Mouse (Mus musculus) liver, embryonic 12.5 days (tissue): ENCODE measurements around the gene Mrps17. TPM values are rescaled to one million over a fixed set of nuclear protein-coding genes. Genes with fewer than 3 reads are reported as not detected.
A peak's percentile ranks its signal among the peaks of the same experiment; 100 is the strongest.

Experiments used
- ATAC-seq: fragments of 200-750 bp; cut with Nextera tagmentation; 2 replicates; pipeline ENCODE4 v1.8.0; 2017; ENCODE audit warnings: moderate number of reproducible peaks, mild to moderate bottlenecking, moderate library complexity
- H3K27ac ChIP-seq: fragments of 300-500 bp; sonication (generic); 2 replicates; pipeline ENCODE4 v1.5.1; 2016; ENCODE audit warnings: mild to moderate bottlenecking
- H3K27me3 ChIP-seq: fragments of 300-500 bp; sonication (generic); replicated peaks from 2 replicates; pipeline ENCODE4 v1.6.1; 2016; ENCODE audit warnings: mild to moderate bottlenecking, moderate library complexity
- H3K36me3 ChIP-seq: fragments of 300-500 bp; sonication (generic); 2 replicates; pipeline ENCODE4 v1.6.1; 2016; ENCODE audit warnings: mild to moderate bottlenecking, moderate library complexity
- H3K4me1 ChIP-seq: fragments of 300-500 bp; sonication (generic); 2 replicates; pipeline ENCODE4 v1.6.1; 2016
- H3K4me2 ChIP-seq: fragments of 300-500 bp; sonication (generic); 2 replicates; pipeline ENCODE4 v1.6.1; 2016; ENCODE audit warnings: mild to moderate bottlenecking, moderate library complexity
- H3K4me3 ChIP-seq: fragments of 300-500 bp; sonication (generic); 2 replicates; pipeline ENCODE4 v1.5.1; 2016; ENCODE audit warnings: mild to moderate bottlenecking, moderate library complexity
- H3K9ac ChIP-seq: fragments of 300-500 bp; sonication (generic); 2 replicates; pipeline ENCODE4 v1.6.1; 2016; ENCODE audit warnings: mild to moderate bottlenecking, moderate library complexity
- H3K9me3 ChIP-seq: fragments of 300-500 bp; sonication (generic); replicated peaks from 2 replicates; pipeline ENCODE4 v1.6.1; 2016; ENCODE audit warnings: mild to moderate bottlenecking, moderate library complexity
- WGBS: fragments of 180-500 bp; shearing (Covaris S2); methylation state at CpG from one replicate; pipeline ENCODE4 v1.1.7; 2016; ENCODE audit not compliant: insufficient replicate concordance; 5-methylcytosine and 5-hydroxymethylcytosine counted together
- polyA plus RNA-seq: library from polyadenylated mRNA; unstranded; fragments of >200 nt; fragmentation: Nextera tagmentation; extraction: Ambion mirVana; gene quantifications from 2 replicates; pipeline ENCODE4 v1.2.1, GENCODE M21; 2016

Gene Mrps17
- polyA plus RNA-seq, 1 experiment from 2014 or later: 145 TPM

GRCm38 (mm10) chr5:129717016-129717415, 1.7 kb downstream of the Mrps17 start:
- Histone ChIP-seq H3K9me3 (no peaks in the 10 kb centered on the region), H3K4me3 (0 out of 2 replicates have a peak overlapping the region, but pooled peaks have one; percentile 86), H3K36me3 (peaks cover 43% of the 10 kb centered on the region), H3K4me1 (peaks cover 22% of the 10 kb centered on the region), H3K27ac (no peak overlapping the region), H3K4me2 (0 out of 2 replicates have a peak overlapping the region, but pooled peaks have one; percentile 88), H3K9ac (no peak overlapping the region), H3K27me3 (peaks cover 14% of the 10 kb centered on the region)
- 74% methylated on average over 9 of the region's 9 CpGs for WGBS
- ATAC-seq: no peak

- no peak for ATAC-seq
- H3K27ac ChIP-seq: no peak overlapping the region
- H3K4me3 ChIP-seq: no peak overlapping the region
- no peak overlapping the region for H3K4me2 ChIP-seq
- peaks cover 36% of the 10 kb centered on the region for H3K4me1 ChIP-seq
- no peaks in the 10 kb centered on the region for H3K27me3 ChIP-seq
- WGBS: 79% methylated on average over 3 of the region's 3 CpGs
- H3K9ac ChIP-seq: no peak overlapping the region
- H3K36me3 ChIP-seq: peaks cover 43% of the 10 kb centered on the region
- H3K9me3 ChIP-seq: no peaks in the 10 kb centered on the region
Observed at GRCm38 (mm10) chr5:129720176-129720575, 4.9 kb downstream of the Mrps17 start.

GRCm38 (mm10) chr5:129724268-129724667, 9.0 kb downstream of the Mrps17 start:
- no peaks in the 10 kb centered on the region for H3K27me3 ChIP-seq
- WGBS: 17% methylated on average over 4 of the region's 4 CpGs
- H3K4me1 ChIP-seq: peaks cover 53% of the 10 kb centered on the region
- no peaks in the 10 kb centered on the region for H3K9me3 ChIP-seq
- H3K9ac ChIP-seq: peak overlapping the region; percentile 98
- H3K27ac ChIP-seq: peak overlapping the region; percentile 98
- peaks cover 13% of the 10 kb centered on the region for H3K36me3 ChIP-seq
- peak overlapping the region; percentile 94 for H3K4me3 ChIP-seq
- peak overlapping the region; percentile 72 for H3K4me2 ChIP-seq
- peak; percentile 63 for ATAC-seq

GRCm38 (mm10) chr5:129724834-129725773, 9.8 kb downstream of the Mrps17 start, which contains the start of gene Nipsnap2:
Gene Nipsnap2, plus strand, starts transcription at chr5:129725063.
- Histone ChIP-seq H3K27me3 (no peaks in the 10 kb centered on the region), H3K4me2 (peak within 1 kb of the TSS; percentile 72)

GRCm38 (mm10) chr5:129725774-129726392, 10.6 kb downstream of the Mrps17 start:
- peaks cover 70% of the 10 kb centered on the region for H3K4me1 ChIP-seq
- 16% methylated on average over 7 of the region's 7 CpGs for WGBS
- no peaks in the 10 kb centered on the region for H3K27me3 ChIP-seq
- 0 out of 2 replicates have a peak, but pooled peaks cover 1% of the 10 kb centered on the region for H3K36me3 ChIP-seq
- peak overlapping the region; percentile 98 for H3K27ac ChIP-seq
- H3K4me2 ChIP-seq: peak overlapping the region; percentile 72
- peak overlapping the region; percentile 94 for H3K4me3 ChIP-seq
- peak overlapping the region; percentile 98 for H3K9ac ChIP-seq
- no peak for ATAC-seq
- H3K9me3 ChIP-seq: no peaks in the 10 kb centered on the region

More at GRCm38 (mm10) chr5:129724834-129725773, 9.8 kb downstream of the Mrps17 start, which contains the start of gene Nipsnap2:
- H3K4me3 ChIP-seq: peak within 1 kb of the TSS; percentile 94
- H3K4me1 ChIP-seq: peaks cover 62% of the 10 kb centered on the region
- no peaks in the 10 kb centered on the region for H3K9me3 ChIP-seq
- peak within 1 kb of the TSS; percentile 98 for H3K9ac ChIP-seq
- WGBS: under 1% methylated on average over 92 of the region's 93 CpGs
- H3K27ac ChIP-seq: peak within 1 kb of the TSS; percentile 98
- peak; percentile 83 for ATAC-seq
- peaks cover 5% of the 10 kb centered on the region for H3K36me3 ChIP-seq

- H3K9me3 ChIP-seq: no peaks in the 10 kb centered on the region
- peak overlapping the region; percentile 98 for H3K27ac ChIP-seq
- 69% methylated on average over 3 of the region's 3 CpGs for WGBS
- peak overlapping the region; percentile 72 for H3K4me2 ChIP-seq
- no peaks in the 10 kb centered on the region for H3K27me3 ChIP-seq
- H3K36me3 ChIP-seq: no peaks in the 10 kb centered on the region
- peaks cover 75% of the 10 kb centered on the region for H3K4me1 ChIP-seq
- H3K9ac ChIP-seq: peak overlapping the region; percentile 98; the same call in 1 of the 2 replicates
- 0 out of 2 replicates have a peak overlapping the region, but pooled peaks have one; percentile 94 for H3K4me3 ChIP-seq
- ATAC-seq: no peak
Observed at GRCm38 (mm10) chr5:129726784-129727183, 11.5 kb downstream of the Mrps17 start.

GRCm38 (mm10) chr5:129729286-129729685, 14.0 kb downstream of the Mrps17 start:
- Histone ChIP-seq H3K27me3 (no peaks in the 10 kb centered on the region), H3K36me3 (peaks cover 9% of the 10 kb centered on the region; the same call in 1 of the 2 replicates), H3K4me1 (peaks cover 63% of the 10 kb centered on the region), H3K9ac (peak overlapping the region; percentile 47), H3K9me3 (no peaks in the 10 kb centered on the region), H3K27ac (peak overlapping the region; percentile 98), H3K4me3 (peak overlapping the region; percentile 5; the same call in 1 of the 2 replicates), H3K4me2 (peak overlapping the region; percentile 60)
- peak; percentile 50 for ATAC-seq
- WGBS: 14% methylated on average over 11 of the region's 11 CpGs

- Histone ChIP-seq H3K36me3 (peaks cover 9% of the 10 kb centered on the region; the same call in 1 of the 2 replicates), H3K9me3 (no peaks in the 10 kb centered on the region), H3K9ac (peak overlapping the region; percentile 47; the same call in 1 of the 2 replicates), H3K4me3 (peak overlapping the region; percentile 19), H3K27me3 (no peaks in the 10 kb centered on the region), H3K4me1 (peaks cover 60% of the 10 kb centered on the region), H3K27ac (peak overlapping the region; percentile 98), H3K4me2 (peak overlapping the region; percentile 60)
- WGBS: 29% methylated on average over 11 of the region's 11 CpGs
- ATAC-seq: peak; percentile 61
Observed at GRCm38 (mm10) chr5:129730344-129730743, 15.0 kb downstream of the Mrps17 start.

GRCm38 (mm10) chr5:129731021-129731420, 15.7 kb downstream of the Mrps17 start:
- Histone ChIP-seq H3K4me2 (no peak overlapping the region), H3K4me3 (no peak overlapping the region), H3K36me3 (peaks cover 9% of the 10 kb centered on the region; the same call in 1 of the 2 replicates), H3K9me3 (no peaks in the 10 kb centered on the region), H3K4me1 (peaks cover 58% of the 10 kb centered on the region), H3K9ac (0 out of 2 replicates have a peak overlapping the region, but pooled peaks have one; percentile 5), H3K27me3 (no peaks in the 10 kb centered on the region), H3K27ac (peak overlapping the region; percentile 98; the same call in 1 of the 2 replicates)
- WGBS: 63% methylated on average over 5 of the region's 5 CpGs
- ATAC-seq: no peak

GRCm38 (mm10) chr5:129740976-129741375, 25.7 kb downstream of the Mrps17 start:
- H3K9me3 ChIP-seq: no peaks in the 10 kb centered on the region
- peaks cover 40% of the 10 kb centered on the region for H3K36me3 ChIP-seq
- no peak overlapping the region for H3K9ac ChIP-seq
- 93% methylated on average over 1 of the region's 1 CpGs for WGBS
- peaks cover 31% of the 10 kb centered on the region for H3K4me1 ChIP-seq
- H3K4me3 ChIP-seq: no peak overlapping the region
- ATAC-seq: no peak
- H3K27ac ChIP-seq: no peak overlapping the region
- no peaks in the 10 kb centered on the region for H3K27me3 ChIP-seq
- no peak overlapping the region for H3K4me2 ChIP-seq

GRCm38 (mm10) chr5:129742903-129743488, 27.7 kb downstream of the Mrps17 start:
- Histone ChIP-seq H3K9me3 (no peaks in the 10 kb centered on the region), H3K4me1 (peaks cover 31% of the 10 kb centered on the region), H3K27me3 (no peaks in the 10 kb centered on the region), H3K9ac (0 out of 2 replicates have a peak overlapping the region, but pooled peaks have one; percentile 33), H3K27ac (peak overlapping the region; percentile 83), H3K36me3 (peaks cover 55% of the 10 kb centered on the region), H3K4me2 (peak overlapping the region; percentile 48), H3K4me3 (no peak overlapping the region)
- WGBS: 21% methylated on average over 7 of the region's 7 CpGs
- peak; percentile 98 for ATAC-seq
